Mouse (Mus musculus) forelimb bud, embryonic 11.5 days (tissue): ENCODE data around the gene Cd24a.

Experiments
- DNase-seq: peaks from one replicate; pipeline ENCODE4 v3.0.0-alpha.2; 2012; ENCODE audit warnings: low read depth, low spot score

The Cd24a gene

DNA sequence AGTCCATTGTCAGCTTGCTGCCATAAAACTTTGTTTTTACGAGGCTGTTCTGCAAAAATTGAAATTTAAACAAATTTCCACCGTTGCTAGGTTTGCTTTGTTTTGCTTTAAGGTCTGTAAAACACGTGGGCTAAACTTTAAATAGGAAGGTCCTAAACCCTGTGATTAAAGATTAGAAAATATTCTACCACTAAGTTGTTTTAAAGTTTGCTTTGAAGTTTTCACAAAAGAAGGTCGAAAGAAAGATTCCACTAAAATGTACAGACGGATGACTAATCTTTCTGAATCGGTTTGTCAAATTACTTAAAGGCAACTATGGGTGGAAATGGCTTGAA lies at the start of gene Cd24a:
Cd24a (plus strand) TSS at position 288 of the 335 bp plus-strand sequence.
- no peak for DNase-seq

DNA sequence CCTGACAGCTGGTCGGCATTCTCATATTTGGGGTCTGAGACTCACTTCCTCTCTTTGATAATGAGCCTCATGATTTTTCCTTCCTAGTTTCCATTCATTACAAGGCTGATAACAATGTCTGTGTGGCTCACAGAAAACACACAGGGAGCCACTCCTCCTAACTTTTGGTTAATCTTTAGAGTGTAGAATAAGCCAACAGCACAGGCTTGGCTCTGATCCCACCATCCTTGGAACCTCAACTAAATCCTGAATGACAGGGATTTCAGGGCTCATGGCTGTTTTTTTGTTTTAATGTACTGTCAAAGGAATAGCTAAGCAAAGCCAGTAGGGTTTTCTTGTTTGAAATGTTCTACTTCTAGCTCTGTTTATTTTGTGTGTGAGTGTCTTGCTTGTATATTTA lies 43.7 kb upstream of the Cd24a start:
- no peak for DNase-seq

DNA sequence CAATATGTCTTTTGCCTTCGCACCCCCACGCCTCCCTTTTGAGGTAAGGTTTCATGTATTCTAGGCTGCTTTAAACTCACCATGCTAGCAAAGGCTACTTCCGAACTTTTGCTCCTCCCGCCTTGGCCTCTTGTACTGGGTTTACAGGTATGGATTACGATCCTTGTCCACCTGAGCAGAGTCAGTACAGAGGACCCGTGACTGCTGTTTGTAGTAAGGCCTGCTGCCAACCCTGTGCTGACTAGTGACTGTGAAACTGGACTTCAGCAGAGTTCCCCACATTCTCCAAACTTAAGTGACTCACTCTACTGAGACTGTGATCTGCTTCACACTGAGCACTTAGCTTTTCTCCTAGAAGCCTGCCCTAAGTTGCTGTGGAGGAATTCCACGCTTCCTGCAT lies 40.4 kb upstream of the Cd24a start:
- DNase-seq, result no peak

DNA sequence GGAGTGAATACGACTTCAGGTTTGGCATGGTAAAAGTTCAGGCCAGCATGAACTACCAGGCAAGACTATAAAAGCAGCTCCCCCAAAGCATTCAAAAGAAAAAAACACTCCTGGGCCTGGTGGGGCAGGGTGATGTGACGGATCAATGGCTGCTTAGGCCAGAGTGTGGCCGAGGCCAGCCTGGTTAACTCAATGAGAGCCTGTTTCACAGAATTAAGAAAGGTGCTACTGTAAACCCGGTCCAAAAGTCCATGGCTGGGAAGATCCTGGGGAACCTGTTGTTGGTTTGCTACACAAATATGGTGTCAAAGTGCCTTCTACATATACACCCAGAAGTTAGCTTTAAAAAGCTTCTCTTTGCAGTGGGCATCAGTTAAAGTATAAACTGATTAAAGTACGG lies 39.3 kb upstream of the Cd24a start:
- no peak for DNase-seq

DNA sequence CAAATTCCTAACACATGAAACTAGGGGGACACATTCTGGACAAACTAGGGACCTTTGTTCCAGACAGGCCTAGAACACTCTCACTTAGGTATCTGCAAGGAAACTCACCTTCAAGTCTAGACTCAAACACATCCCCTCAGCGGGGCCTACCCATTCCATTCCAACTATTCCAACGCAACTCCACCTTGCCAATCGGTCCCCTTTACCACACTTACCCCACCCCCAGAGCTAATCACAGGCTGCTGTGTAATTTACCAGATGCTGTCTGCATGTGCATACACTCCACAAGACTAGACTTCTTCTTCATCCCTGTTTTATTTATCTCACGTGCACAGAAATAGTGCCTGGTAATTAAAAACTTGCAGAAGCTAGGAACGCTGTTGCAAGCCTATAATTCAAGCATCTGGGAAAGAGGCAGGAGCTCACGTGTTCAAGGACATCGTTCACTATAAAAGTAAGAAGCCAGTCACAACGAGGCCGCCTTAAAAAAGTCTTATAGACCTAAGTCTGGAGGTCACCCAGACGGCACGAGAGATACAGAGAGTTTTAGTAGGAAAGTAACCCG lies 38.3 kb upstream of the Cd24a start:
- no peak for DNase-seq

DNA sequence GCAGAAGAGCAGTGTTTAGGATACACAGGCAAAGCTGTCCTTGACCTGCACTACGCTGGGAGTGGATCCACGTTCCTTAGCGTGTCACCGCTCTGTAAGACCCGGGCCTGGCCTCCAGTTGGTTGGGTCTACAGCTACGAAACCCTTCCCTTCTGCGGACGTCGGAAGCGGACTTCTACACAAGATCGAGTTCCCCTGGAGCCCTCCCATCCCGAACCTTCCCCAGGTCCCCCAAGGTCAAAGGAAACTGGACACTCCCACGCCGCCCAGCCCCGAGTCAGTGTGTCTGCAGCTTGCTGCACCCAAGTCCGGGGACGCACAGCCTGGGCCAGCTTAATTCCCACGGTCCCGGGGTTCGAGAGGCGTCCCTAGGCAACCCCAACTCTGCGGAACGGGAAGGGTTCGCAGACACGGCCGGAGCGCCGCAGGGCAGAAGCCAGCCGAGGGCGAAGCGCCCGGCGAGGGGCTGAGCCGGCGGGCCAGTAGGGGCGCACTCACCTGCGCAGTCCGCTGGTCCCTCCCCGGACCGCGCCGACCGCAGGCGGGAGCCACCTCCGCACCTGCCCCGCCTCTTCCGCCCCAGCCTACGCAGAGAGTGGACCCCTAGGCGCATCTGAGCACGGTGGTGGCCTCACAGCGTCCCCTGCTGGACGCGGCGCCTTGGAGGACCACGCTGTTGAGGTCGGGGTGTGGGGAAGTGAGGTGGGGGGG lies 37.5 kb upstream of the Cd24a start, which contains the start of gene 1700021F05Rik:
1700021F05Rik (minus strand) TSS at position 553 of the 711 bp plus-strand sequence.
- DNase-seq, result peak; percentile 97

DNA sequence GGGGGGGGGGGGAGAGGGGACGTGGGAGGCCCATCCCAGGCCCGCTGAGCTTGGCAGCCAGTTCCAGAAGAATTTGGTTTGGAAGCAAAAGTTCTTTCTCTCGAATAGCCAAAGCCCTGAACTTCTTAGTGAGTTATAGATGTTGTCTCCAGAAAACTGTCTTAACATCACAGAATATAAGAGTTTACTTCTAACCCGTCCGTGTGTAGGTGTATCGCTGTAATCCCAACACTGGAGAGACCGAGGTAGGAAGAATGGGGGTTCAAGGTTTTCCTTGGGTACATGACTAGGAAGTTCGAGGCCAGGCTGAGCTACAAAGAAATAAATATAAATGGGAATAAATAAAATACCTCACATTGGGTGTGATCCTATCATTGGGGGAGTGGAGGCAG lies 36.9 kb upstream of the Cd24a start:
- DNase-seq, result no peak

DNA sequence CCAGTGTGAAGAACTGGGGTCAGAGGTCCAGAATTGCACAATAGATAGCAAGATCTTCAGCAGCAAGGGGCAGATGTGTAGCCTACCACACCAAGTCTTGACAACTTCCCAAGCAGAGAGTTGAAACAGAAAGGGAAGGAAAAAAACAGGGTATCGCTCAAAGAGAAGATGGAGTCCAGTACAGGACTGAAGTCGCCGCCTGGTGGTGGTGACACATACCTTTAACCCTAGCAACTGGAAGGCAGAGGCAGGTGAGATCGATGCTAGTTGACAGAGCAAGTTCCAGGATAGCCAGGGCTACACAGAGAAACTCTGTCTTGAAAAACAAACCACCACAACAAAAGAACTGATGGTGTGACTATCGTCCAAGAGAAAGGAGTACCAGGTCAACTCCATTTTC lies 28.7 kb upstream of the Cd24a start:
- no peak for DNase-seq

DNA sequence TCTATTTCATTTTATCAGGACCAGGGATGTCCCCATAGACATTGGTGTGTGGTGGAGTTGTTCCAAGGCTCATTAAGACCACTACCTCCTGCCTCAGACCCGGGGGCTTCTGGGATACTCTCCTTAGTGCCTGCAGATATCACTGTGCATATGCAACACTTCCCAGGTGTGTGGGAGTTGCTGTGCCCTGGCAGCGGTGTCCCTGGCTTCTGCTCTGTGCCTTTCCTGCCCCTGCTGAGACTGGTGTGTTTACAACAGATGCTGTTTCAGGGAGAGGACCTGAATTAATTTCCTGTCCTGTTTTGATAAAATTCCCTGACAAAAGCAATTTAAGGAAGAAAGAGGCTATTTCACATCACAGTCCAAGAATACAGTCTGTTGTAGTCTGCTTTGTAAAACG lies 27.2 kb upstream of the Cd24a start:
- no peak for DNase-seq

DNA sequence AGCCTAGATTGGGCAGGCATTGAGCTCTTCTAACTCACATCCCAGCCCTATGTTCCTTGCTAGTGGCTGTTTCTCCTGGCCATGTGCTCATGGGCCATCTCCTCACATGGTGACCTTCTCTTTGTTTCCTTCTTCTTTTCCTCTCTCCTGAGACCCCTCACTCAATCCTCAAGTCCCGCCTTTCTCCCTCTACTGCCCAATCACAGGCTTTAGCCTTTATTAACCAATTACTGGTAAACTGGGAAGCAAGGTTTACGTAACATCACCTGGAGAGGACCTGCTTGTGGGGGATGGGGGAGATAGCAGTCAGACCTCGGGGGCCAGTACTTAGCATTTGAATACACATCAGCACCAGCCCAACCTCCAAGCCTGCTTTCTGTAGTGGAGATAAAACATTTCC lies 26.7 kb upstream of the Cd24a start:
- DNase-seq, result no peak

DNA sequence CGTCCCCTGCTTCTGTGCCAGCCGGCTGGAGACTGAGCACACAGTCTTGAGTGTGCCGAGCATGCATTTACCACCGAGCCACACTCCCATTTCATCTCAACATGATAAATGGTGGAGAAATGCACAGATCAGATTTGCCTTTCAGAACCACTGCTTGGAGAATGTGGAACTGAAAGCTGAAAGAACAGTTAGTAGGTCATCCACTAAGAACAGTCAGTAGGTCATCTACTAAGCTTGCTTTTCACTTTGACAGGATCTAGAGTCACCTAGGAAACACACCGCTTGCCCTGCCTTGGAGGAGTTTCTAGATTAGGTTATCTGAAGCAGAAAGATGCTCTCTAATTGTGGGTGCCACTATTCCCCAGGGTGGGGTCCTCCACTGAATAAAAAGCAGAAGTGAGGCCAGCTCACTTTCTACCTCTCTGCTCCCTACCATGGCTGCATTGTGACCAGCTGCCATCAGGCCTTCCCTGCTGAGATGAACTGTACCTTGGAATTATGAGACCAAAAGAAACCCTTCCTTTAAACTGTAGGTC lies 20.4 kb upstream of the Cd24a start:
- DNase-seq, result no peak

DNA sequence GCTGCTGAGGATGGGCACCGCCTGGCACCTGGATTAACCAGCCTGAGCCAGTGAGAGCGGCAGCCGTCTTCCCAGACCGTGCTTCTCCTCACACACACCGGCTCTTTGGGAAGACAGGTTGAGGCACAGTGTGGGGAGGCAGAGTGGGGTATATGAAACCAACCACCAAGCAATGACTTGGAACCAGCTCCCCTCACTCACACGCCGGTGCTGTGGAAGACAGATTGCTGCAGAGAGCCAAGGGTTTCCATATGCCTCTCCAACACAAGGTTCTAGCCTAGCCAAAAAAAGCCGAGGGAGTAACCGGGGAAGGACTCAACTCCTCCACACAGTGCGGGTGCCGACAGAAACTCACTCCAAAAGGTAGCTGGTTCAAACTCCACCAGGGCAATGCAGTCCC lies 18.8 kb upstream of the Cd24a start:
- DNase-seq, result no peak

DNA sequence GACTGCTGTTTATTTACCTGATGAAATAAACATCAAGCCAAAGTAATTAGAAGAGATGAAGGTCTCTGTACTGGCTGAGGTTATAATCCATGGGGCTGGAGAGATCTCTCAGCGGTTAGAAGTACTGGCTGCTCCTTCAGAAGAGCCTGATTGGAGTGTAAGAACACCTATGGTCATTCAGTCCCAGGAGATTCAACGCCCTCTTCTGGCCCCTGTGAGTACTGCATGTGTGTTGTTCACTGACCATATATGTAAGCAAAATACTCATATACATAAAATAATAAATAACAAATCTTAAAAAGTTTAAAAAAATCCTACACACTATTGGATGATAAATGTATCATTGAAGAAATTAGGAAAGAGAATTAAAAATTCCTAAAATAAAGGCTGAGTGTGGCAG lies 17.3 kb upstream of the Cd24a start:
- DNase-seq, result no peak

DNA sequence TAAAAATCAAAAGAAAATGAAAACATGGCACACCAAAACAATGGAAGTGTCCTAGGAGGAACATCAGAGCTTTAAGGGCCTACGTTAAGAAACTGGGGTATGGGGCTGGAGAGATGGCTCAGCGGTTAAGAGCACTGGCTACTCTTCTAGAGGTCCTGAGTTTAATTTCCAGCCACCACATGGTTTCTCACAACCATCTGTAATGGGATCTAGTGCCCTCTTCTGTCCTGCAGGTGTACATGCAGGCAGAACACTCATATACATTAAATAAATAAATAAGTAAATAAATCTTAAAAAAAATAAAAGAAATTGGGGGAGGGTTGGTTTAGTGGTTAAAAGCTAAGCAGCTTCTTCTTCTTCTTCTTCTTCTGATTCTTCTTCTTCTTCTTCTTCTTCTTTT lies 16.8 kb upstream of the Cd24a start:
- DNase-seq, result no peak

DNA sequence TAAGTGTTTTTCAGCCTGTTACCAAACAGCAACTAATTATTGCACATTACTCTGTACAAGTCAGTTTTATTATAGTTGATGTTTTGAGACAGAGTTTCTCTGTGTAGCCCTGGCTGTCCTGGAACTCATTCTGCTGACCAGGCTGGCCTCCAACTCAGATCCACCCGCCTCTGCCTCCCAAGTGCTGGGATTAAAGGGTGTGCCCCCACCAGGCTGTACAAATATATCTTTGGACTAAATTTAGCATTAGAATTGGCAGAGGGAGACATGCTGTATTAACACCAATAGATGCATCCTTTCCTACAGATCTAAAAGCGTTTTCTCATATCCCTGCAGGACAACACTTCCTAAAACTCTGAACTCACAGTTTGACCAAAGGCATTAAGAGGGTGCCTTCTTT lies 3.7 kb upstream of the Cd24a start:
- DNase-seq, result no peak

DNA sequence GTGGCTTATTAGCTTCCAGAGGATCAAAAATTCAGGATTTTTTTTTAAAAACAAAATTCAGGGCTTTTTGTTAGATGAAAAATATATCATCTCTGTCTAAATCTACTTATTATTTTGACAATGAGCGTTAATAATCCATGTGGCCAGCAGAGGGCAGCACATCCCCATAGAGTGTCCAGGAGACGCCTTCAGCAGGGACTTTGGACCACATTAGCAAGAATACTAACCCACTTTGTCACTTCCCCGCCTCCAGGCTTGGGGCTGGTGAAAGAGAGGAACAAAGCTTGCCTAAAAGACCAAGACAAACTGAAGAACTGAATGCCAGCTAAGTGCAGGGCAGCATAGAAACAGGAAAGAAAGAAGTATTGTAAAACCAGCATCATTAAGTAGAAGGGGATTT lies 3.1 kb upstream of the Cd24a start:
- peak; percentile 85 for DNase-seq

DNA sequence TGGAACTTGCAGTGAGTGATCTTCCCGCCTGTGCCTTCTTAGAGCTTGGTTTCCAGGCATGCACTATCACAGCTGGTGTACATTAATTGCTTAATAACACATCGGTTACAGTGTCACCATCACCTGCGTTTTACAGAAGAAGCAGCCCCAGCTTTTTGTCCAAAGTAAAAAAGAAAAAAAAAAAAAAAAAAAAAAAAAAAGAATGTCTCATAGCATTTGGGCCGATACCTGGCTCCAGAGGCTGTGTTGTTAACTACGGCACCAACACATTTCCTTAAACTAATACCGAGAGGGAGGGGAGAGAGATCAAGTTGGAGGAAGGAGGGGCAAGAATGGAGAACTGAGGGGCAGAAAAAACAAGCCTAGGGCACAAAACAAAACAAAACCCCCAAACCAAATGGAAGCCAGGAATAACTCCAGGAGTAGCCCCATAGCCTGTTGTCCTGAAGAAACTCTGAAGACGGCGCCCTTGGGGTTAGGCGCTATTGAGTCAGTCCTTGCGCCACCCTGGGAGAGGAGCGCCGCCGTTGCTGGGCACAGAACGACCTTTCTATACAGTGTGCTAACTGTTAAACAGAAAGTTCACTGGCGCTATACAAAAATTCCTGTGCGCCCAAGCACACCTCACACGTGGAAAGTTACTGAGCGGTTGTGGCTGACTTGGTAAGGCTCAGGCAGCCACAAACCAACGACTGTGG lies 636 bp upstream of the Cd24a start:
- DNase-seq, result peak; percentile 70

DNA sequence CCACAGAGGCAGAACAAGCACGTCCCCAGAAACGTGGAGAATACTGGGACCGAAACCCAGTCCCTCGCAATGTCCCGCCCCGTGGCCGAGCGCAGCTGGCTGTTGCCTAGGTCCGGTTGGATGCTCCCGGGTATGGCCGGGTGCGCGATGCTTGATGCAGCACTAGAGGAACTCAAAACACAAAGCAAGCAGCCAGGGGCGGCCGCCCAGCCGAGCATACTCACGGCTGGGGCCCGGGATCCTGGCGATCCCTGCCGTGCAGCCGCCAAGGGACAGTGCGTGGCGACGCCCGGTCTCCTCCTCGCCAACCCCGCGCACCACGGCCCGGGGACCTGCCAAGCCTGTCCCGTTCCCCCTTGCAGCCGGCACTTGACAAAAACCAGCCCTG lies 276 bp downstream of the Cd24a start:
- DNase-seq, result peak; percentile 79

DNA sequence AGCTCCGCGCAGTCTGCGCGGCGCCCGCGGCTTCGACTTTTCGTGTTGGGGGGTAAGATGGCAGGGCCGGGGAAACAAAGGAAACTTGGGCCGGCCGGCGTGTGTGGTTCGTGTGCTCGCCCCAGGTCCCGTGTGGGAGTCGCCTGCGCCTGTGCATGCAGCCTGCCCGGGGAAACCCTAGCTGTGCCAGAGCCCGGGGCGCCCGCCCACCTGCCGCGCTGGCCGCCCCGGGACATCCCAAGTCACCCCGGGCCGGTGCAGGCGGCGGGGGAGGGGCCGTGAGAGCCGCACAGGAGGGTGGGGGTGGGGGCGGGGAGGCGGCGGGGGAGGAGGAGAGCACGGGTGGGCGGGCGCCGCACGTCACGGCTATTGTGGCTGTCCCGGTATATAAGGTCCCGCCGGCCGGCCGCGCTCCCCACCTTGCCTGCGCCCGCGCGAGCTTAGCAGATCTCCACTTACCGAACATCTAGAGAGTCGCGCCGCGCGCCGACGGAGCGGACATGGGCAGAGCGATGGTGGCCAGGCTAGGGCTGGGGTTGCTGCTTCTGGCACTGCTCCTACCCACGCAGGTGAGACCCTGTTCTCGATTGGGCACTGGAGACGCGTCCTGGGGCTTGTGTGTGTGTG lies 783 bp downstream of the Cd24a start:
- peak; percentile 85 for DNase-seq

DNA sequence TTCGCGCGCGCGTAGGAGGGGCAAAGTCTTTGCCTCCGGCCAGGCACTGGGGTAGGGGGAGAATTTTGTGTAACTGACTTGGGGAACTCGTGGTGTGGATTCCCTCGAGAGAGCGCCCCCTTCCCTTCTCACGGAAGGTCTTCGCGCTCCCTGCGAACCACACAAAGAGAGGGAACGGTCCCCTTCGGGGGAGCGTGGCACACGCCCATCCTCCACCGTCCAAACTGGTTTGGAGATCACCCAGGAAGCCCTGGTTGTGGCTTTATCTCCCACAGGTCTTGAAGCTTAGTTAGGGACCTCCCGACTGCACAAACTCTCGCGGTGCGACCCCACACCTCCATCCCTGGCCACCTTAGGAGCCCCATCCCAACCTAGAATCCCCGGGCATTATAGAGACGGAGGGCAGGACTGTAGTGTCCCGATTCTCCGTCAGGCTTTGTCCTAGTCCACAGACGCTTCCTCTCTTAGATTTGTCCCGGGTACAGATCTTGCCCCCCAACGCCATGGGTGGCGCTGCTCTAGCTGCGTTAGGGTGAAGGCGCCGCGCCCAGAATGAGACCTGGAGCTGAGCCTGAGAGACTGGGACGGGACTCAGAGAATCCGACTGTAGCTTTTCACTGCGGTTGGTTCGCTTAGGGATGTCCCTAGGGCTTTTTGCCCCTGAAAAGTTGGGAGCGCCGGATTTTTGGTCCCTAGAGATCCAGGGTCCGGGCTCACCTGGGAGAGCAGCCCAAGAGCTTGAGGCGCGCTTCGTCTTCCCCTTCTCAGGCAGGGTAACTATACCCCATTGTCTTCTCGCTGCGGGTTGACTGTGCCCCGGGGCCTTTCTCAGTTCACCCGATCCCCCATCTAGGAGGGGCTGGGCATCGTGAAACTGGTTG lies 1.5 kb downstream of the Cd24a start:
- peak; percentile 72 for DNase-seq

DNA sequence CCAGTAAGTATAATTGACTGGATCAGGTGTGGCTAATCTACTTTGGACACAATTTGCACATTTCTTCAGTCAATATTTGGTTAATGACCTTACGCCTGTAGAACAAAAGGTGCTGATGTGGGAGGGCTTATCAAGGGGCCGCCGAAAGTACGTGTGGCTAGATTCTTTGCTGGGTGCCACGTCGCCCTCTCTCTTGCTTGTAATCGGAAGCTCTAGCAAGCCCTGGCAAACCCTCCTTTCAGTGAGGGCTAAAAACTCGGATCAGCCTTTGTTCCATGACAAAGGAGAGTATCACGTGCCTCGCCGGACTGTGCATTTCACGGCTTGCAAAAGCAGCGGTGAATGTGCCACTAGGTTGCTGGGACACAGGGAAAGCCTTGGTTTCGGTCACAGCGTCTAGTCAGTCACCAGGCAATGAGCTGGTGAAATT lies 2.6 kb downstream of the Cd24a start:
- DNase-seq, result peak; percentile 87
